Mouse (Mus musculus) ES-E14 (cell line): ENCODE measurements at regions not wholly inside any gene's neighbourhood (a gene's known extent, or its start where the extent isn't known, plus 50 kb on each side); places are given as distances from the start of the nearest gene placed in this dataset.

Experiments
- DNase-seq: peaks from one replicate; pipeline ENCODE4 v3.0.0-alpha.2; 2013; ENCODE audit warnings: low read depth, low spot score
- H3K27ac ChIP-seq: 2 replicates; pipeline ENCODE4 v1.5.1; 2012; ENCODE audit warnings: low read depth, mild to moderate bottlenecking, low read length, moderate library complexity, mixed read lengths; ENCODE audit not compliant: poor library complexity, insufficient read depth, severe bottlenecking
- H3K36me3 ChIP-seq: 2 replicates; pipeline ENCODE4 v1.6.1; 2012; ENCODE audit warnings: mild to moderate bottlenecking, low read length, moderate library complexity, mixed read lengths; ENCODE audit not compliant: control insufficient read depth, poor library complexity, insufficient read depth, severe bottlenecking
- H3K4me1 ChIP-seq, 2 experiments: fragments of 150-350 bp in 1 of 2; sonication (generic) in 1 of 2; 2 replicates each; pipeline ENCODE4 v1.6.1; 2012; ENCODE audit warnings: low read length in 2 of 2, mild to moderate bottlenecking in 1 of 2, mixed read lengths in 1 of 2; ENCODE audit not compliant: control insufficient read depth in 2 of 2, insufficient read depth in 2 of 2, poor library complexity in 1 of 2
- H3K4me3 ChIP-seq, 2 experiments: fragments of 150-350 bp in 1 of 2; sonication (generic) in 1 of 2; 2 replicates each; pipeline ENCODE4 v1.5.1; 2012; ENCODE audit warnings: low read length in 2 of 2, low read depth in 1 of 2, mild to moderate bottlenecking in 1 of 2, mixed read lengths in 1 of 2; ENCODE audit not compliant: insufficient read depth in 1 of 2, poor library complexity in 1 of 2, severe bottlenecking in 1 of 2
- H3K9ac ChIP-seq: 2 replicates; pipeline ENCODE4 v1.6.1; 2012; ENCODE audit warnings: low read depth, mild to moderate bottlenecking, low read length, mixed read lengths; ENCODE audit not compliant: poor library complexity, insufficient read depth, severe bottlenecking
- H3K9me3 ChIP-seq: fragments of 150-350 bp; sonication (generic); 2 replicates; pipeline ENCODE4 v1.6.1; 2012; ENCODE audit warnings: low read depth, mild to moderate bottlenecking, low read length; ENCODE audit not compliant: control insufficient read depth, insufficient read depth
- CHD2 ChIP-seq: IDR thresholded peaks from 2 replicates; pipeline ENCODE4 v1.6.1; 2014; ENCODE audit warnings: mild to moderate bottlenecking, low read depth, low read length, inconsistent platforms
- HCFC1 ChIP-seq: IDR thresholded peaks from 2 replicates; pipeline ENCODE4 v1.6.1; 2012; ENCODE audit warnings: low read length, inconsistent platforms, borderline replicate concordance; ENCODE audit not compliant: insufficient read depth
- MAFK ChIP-seq: IDR thresholded peaks from 2 replicates; pipeline ENCODE4 v1.6.1; 2014; ENCODE audit warnings: mild to moderate bottlenecking, low read depth, low read length, inconsistent platforms; ENCODE audit not compliant: insufficient read depth
- ZC3H11A ChIP-seq: IDR thresholded peaks from 2 replicates; pipeline ENCODE4 v1.6.1; 2012; ENCODE audit warnings: low read depth, mild to moderate bottlenecking, inconsistent platforms, low read length, borderline replicate concordance
- ZNF384 ChIP-seq: IDR thresholded peaks from 2 replicates; pipeline ENCODE4 v1.6.1; 2012; ENCODE audit warnings: low read depth, low read length, inconsistent platforms
- in situ Hi-C, 2 experiments: fragments of 600-800 bp; cut with MboI; formaldehyde crosslinking; loops; one replicate each; pipeline ENCODE4 v1.15.1; 2025; ENCODE audit warnings: low sequenced_read_pairs in 2 of 2, inconsistent platforms in 1 of 2; ENCODE audit not compliant: unreplicated experiment in 2 of 2

- Histone ChIP-seq H3K9ac (no peak overlapping the region), H3K9me3 (no peaks in the 10 kb centered on the region), H3K27ac (no peak overlapping the region), H3K4me1 (peaks cover 0 to 4% of the 10 kb centered on the region in 2 experiments; a peak in 2 of 4 replicates), H3K4me3 (no peak overlapping the region), H3K36me3 (no peaks in the 10 kb centered on the region)
- in situ Hi-C loops: no loop called here
- TF ChIP-seq ZC3H11A (no peak), HCFC1 (no peak), MAFK (no peak), ZNF384 (no peak), CHD2 (no peak)
- no peak for DNase-seq
These were observed 69.1 kb upstream of the Slc22a12 start for GRCm38 (mm10) chr19:6611921-6612320.

- Histone ChIP-seq H3K9ac (no peak overlapping the region), H3K36me3 (no peaks in the 10 kb centered on the region), H3K27ac (no peak overlapping the region), H3K4me3 (no peak overlapping the region), H3K9me3 (no peaks in the 10 kb centered on the region), H3K4me1 (peaks cover 0 to 4% of the 10 kb centered on the region in 2 experiments; a peak in 2 of 4 replicates)
- in situ Hi-C loops: no loop called here
- TF ChIP-seq ZNF384 (no peak), MAFK (no peak), ZC3H11A (no peak), CHD2 (no peak), HCFC1 (no peak)
- no peak for DNase-seq
These were observed 67.9 kb upstream of the Slc22a12 start for GRCm38 (mm10) chr19:6610715-6611114.

- no peak for DNase-seq
- in situ Hi-C loops: no loop called here
- Histone ChIP-seq H3K9me3 (no peaks in the 10 kb centered on the region), H3K27ac (no peak overlapping the region), H3K4me1 (peaks cover 0 to 4% of the 10 kb centered on the region in 2 experiments; a peak in 2 of 4 replicates), H3K4me3 (no peak overlapping the region), H3K9ac (no peak overlapping the region), H3K36me3 (no peaks in the 10 kb centered on the region)
- TF ChIP-seq CHD2 (no peak), ZC3H11A (no peak), ZNF384 (no peak), HCFC1 (no peak), MAFK (no peak)
These were observed 67.2 kb upstream of the Slc22a12 start for GRCm38 (mm10) chr19:6610051-6610450.

GRCm38 (mm10) chr19:6607501-6607900 is 64.7 kb upstream of the Slc22a12 start:
- Histone ChIP-seq H3K27ac (no peak overlapping the region), H3K36me3 (no peaks in the 10 kb centered on the region), H3K4me1 (peaks cover 0 to 4% of the 10 kb centered on the region in 2 experiments; a peak in 1 of 4 replicates), H3K4me3 (no peak overlapping the region), H3K9ac (no peak overlapping the region), H3K9me3 (no peaks in the 10 kb centered on the region)
- DNase-seq: no peak
- in situ Hi-C loops: no loop called here
- TF ChIP-seq CHD2 (no peak), ZC3H11A (0 out of 2 replicates have a peak, but pooled peaks have one; percentile 2)

- H3K9me3 ChIP-seq: no peaks in the 10 kb centered on the region
- H3K27ac ChIP-seq: no peak overlapping the region
- TF ChIP-seq CHD2: no peak
- no peak for TF ChIP-seq ZNF384
- TF ChIP-seq ZC3H11A: no peak
- TF ChIP-seq HCFC1: no peak
- TF ChIP-seq MAFK: no peak
- H3K9ac ChIP-seq: no peak overlapping the region
- no peaks in the 10 kb centered on the region for H3K36me3 ChIP-seq
- in situ Hi-C loops: no loop called here
- no peak overlapping the region for H3K4me3 ChIP-seq
- peaks cover 1 to 4% of the 10 kb centered on the region in 2 experiments; a peak in 2 of 4 replicates for H3K4me1 ChIP-seq
- DNase-seq: no peak
These were observed 63.8 kb upstream of the Slc22a12 start for GRCm38 (mm10) chr19:6606667-6607066.
